Mouse (Mus musculus) cerebellum, adult 11 months (tissue): ENCODE measurements around the gene Ugt1a1.
"Not testable (repeated sequence)": the region's sequence is repeated elsewhere in the genome, so short reads cannot be mapped to it uniquely, and the experiment has no call there.

Experiments used
- DNase-seq: peaks from one replicate; pipeline ENCODE4 v3.0.0; 2022

Gene Ugt1a1

GRCm38 (mm10) chr1:88219054-88219453 lies 7.3 kb downstream of the Ugt1a1 start:
- no peak for DNase-seq

- DNase-seq = no peak
Measured at GRCm38 (mm10) chr1:88220336-88220735, 8.6 kb downstream of the Ugt1a1 start.

GRCm38 (mm10) chr1:88222216-88222615 lies 10.5 kb downstream of the Ugt1a1 start:
- no peak for DNase-seq

- DNase-seq = not testable (repeated sequence)
Measured at GRCm38 (mm10) chr1:88223011-88223515, 11.3 kb downstream of the Ugt1a1 start.

- DNase-seq = no peak
Measured at GRCm38 (mm10) chr1:88223591-88223990, 11.8 kb downstream of the Ugt1a1 start.

- no peak for DNase-seq
Measured at GRCm38 (mm10) chr1:88224029-88224776, 12.4 kb downstream of the Ugt1a1 start.

- not testable (repeated sequence) for DNase-seq
Measured at GRCm38 (mm10) chr1:88225301-88225700, 13.5 kb downstream of the Ugt1a1 start.

GRCm38 (mm10) chr1:88225741-88226140 lies 14.0 kb downstream of the Ugt1a1 start:
- DNase-seq = no peak

- DNase-seq = no peak
Measured at GRCm38 (mm10) chr1:88226670-88227379, 15.1 kb downstream of the Ugt1a1 start, which contains the start of gene Mroh2a. Mroh2a (plus strand) TSS chr1:88226986.

- no peak for DNase-seq
Measured at GRCm38 (mm10) chr1:88227482-88227881, 15.7 kb downstream of the Ugt1a1 start.

GRCm38 (mm10) chr1:88228121-88228520 lies 16.4 kb downstream of the Ugt1a1 start:
- DNase-seq = no peak

- no peak for DNase-seq
Measured at GRCm38 (mm10) chr1:88229566-88229965, 17.8 kb downstream of the Ugt1a1 start.

GRCm38 (mm10) chr1:88229986-88230385 lies 18.2 kb downstream of the Ugt1a1 start:
- DNase-seq = no peak

- DNase-seq = no peak
Measured at GRCm38 (mm10) chr1:88230421-88230820, 18.7 kb downstream of the Ugt1a1 start.

GRCm38 (mm10) chr1:88230981-88231802 lies 19.4 kb downstream of the Ugt1a1 start:
- DNase-seq = no peak

- DNase-seq = no peak
Measured at GRCm38 (mm10) chr1:88231803-88232499, 20.2 kb downstream of the Ugt1a1 start.

GRCm38 (mm10) chr1:88232664-88233380 lies 21.1 kb downstream of the Ugt1a1 start:
- no peak for DNase-seq

- no peak for DNase-seq
Measured at GRCm38 (mm10) chr1:88233421-88234247, 21.9 kb downstream of the Ugt1a1 start.

- no peak for DNase-seq
Measured at GRCm38 (mm10) chr1:88234248-88234610, 22.5 kb downstream of the Ugt1a1 start.

- no peak for DNase-seq
Measured at GRCm38 (mm10) chr1:88234646-88235045, 22.9 kb downstream of the Ugt1a1 start.
